Mouse (Mus musculus): ENCODE measurements at regions not wholly inside any gene's neighbourhood (a gene's known extent, or its start where the extent isn't known, plus 50 kb on each side); places are given as distances from the start of the nearest gene placed in this dataset.

DNA sequence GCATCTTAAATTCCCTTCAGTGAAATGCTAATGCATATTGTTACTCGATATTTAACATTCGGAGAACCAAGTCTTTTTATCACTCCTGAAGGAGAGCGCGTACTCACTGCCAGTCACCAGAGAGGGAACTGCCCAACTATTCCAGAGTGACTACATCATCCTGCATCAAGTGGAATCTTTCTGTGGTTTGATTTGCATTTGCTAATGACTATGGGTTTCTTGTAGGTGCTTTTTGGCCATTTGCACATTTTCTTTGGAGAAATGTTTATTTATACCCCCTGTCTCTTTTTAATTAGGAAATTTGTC is 249.3 kb upstream of the Rnaseh2b start:
- Histone ChIP-seq H3K27me3 (replicated peaks; ENCODE audit: low read depth, poor library complexity, severe bottlenecking) (no peaks in the 10 kb centered on the region), H3K36me3 (replicated peaks) (no peaks in the 10 kb centered on the region), H3K4me3 (no peak overlapping the region), H3K27ac (replicated peaks) (no peak overlapping the region), H3K4me1 (no peaks in the 10 kb centered on the region), H3K9me3 (peaks cover 3% of the 10 kb centered on the region; the same call in 1 of the 2 replicates)
- no peak for DNase-seq (ENCODE audit: low spot score)
- 90% methylated on average over 4 of the region's 4 CpGs for WGBS

DNA sequence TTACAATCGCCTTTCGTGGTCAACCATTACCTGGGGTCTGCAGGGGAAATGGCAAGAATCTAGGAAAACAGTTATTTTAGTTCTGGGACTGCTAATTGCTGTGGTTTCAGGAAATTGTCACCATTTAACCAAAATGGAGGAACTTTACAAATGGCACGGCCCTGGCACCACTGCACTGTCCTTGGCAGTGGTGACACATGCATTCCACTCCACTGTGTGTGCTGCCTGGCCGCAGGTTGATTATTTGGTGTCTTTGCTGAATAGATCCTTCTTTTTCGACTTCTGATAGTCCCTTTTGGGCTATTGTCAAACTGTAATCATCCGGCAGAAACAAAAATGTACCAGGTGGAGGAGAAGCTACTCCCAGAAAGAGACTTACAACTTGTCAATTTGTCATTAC is 241.4 kb upstream of the Rnaseh2b start:
- Histone ChIP-seq H3K9me3 (no peaks in the 10 kb centered on the region), H3K27me3 (replicated peaks; ENCODE audit: low read depth, poor library complexity, severe bottlenecking) (no peaks in the 10 kb centered on the region), H3K4me3 (no peak overlapping the region), H3K27ac (replicated peaks) (no peak overlapping the region), H3K36me3 (replicated peaks) (no peaks in the 10 kb centered on the region), H3K4me1 (no peaks in the 10 kb centered on the region)
- 92% methylated on average over 6 of the region's 6 CpGs for WGBS
- no peak for DNase-seq (ENCODE audit: low spot score)

DNA sequence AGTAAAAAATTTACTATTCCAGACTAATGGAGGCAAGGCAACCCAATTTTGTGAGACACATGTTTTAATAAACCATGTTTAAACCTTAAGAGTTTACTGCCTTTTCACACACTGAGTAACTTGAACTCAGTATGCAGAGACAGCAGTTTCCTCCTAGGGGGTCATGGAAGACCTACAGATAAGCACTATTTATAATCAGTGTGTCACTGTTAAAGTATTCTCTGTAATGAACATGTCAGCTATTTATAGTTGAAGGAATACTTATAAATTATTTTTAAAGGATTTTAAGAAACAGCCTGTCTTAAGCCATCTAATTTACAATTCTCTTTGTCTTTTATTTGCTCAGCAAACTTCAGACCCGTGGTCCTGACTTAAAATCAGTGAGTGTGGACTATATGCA is 240.5 kb upstream of the Rnaseh2b start:
- H3K9me3 ChIP-seq = no peaks in the 10 kb centered on the region
- H3K27ac ChIP-seq (replicated peaks) = no peak overlapping the region
- H3K27me3 ChIP-seq (replicated peaks; ENCODE audit: low read depth, poor library complexity, severe bottlenecking) = no peaks in the 10 kb centered on the region
- H3K4me3 ChIP-seq = no peak overlapping the region
- no peaks in the 10 kb centered on the region for H3K36me3 ChIP-seq (replicated peaks)
- no peak for DNase-seq (ENCODE audit: low spot score)
- peaks cover under 1% of the 10 kb centered on the region; the same call in 1 of the 2 replicates for H3K4me1 ChIP-seq
- 67% methylated on average over 1 of the region's 1 CpGs for WGBS

DNA sequence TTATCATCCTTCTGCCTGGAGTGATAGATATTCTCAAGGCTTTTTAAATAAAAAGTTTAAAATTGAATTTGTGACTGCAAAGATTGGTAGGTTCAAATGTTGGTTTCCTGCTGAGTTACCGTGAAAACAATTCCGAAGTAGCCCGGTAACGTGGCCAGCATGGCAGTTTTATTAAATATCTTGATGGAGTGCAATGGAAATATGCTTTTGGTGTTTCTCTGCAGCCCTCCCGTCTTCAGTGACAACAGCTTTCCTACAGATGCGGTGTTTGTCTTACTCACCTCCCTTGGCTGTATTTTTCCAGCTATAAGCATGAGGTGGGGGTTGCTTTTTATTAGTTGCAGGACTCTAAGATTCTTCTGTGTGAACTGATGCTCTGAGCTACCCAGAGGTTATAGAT is 239.4 kb upstream of the Rnaseh2b start:
- Histone ChIP-seq H3K27ac (replicated peaks) (no peak overlapping the region), H3K9me3 (no peaks in the 10 kb centered on the region), H3K36me3 (replicated peaks) (no peaks in the 10 kb centered on the region), H3K27me3 (replicated peaks; ENCODE audit: low read depth, poor library complexity, severe bottlenecking) (no peaks in the 10 kb centered on the region), H3K4me1 (peaks cover 6% of the 10 kb centered on the region; the same call in 1 of the 2 replicates), H3K4me3 (no peak overlapping the region)
- DNase-seq (ENCODE audit: low spot score) = no peak
- 86% methylated on average over 6 of the region's 6 CpGs for WGBS

DNA sequence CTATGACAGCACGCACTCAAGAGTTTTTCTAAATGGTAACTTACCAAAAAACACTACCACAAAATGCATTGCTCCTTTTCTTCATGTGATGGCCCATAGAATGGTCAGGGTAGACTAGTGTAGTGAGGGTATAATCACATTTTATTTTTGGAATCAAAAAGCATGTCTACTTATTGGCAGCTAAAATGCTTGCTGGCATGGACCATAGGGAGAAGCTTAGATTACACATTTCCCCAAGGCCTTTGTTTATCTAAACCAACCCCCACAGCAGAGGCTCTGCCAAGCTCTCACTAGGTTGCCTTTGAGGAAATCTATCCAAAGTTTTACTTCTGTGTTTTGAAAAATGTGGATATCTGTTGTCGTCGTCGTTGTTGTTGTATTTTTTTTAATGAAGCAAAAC is 235.3 kb upstream of the Rnaseh2b start:
- Histone ChIP-seq H3K4me3 (no peak overlapping the region), H3K4me1 (peaks cover 6% of the 10 kb centered on the region; the same call in 1 of the 2 replicates), H3K36me3 (replicated peaks) (no peaks in the 10 kb centered on the region), H3K27me3 (replicated peaks; ENCODE audit: low read depth, poor library complexity, severe bottlenecking) (no peaks in the 10 kb centered on the region), H3K9me3 (no peaks in the 10 kb centered on the region), H3K27ac (replicated peaks) (no peak overlapping the region)
- DNase-seq (ENCODE audit: low spot score) = no peak
- WGBS = 79% methylated on average over 4 of the region's 4 CpGs

DNA sequence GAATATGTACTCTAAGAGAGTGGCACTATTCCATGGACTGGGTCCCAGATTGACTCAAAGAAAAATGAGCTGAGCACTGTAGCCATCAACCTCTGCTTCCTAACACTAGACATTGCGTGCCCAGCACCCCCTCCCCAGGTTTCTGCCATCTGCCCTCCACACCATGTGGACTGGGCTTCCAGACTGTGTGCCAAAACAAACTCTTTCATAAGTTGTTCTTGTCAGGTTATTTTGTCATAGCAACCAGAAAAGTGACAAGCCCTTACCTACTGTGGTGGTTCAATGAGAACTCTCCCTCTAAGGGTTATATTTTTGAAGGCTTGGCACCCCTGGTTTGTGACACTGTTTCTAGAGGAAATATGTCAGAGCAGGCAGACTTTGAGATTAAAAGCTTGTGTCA is 234.3 kb upstream of the Rnaseh2b start:
- Histone ChIP-seq H3K36me3 (replicated peaks) (no peaks in the 10 kb centered on the region), H3K27ac (replicated peaks) (no peak overlapping the region), H3K4me1 (peaks cover 7% of the 10 kb centered on the region; the same call in 1 of the 2 replicates), H3K4me3 (no peak overlapping the region), H3K9me3 (no peaks in the 10 kb centered on the region), H3K27me3 (replicated peaks; ENCODE audit: low read depth, poor library complexity, severe bottlenecking) (no peaks in the 10 kb centered on the region)
- DNase-seq (ENCODE audit: low spot score) = no peak
- 95% methylated on average over 1 of the region's 1 CpGs for WGBS

DNA sequence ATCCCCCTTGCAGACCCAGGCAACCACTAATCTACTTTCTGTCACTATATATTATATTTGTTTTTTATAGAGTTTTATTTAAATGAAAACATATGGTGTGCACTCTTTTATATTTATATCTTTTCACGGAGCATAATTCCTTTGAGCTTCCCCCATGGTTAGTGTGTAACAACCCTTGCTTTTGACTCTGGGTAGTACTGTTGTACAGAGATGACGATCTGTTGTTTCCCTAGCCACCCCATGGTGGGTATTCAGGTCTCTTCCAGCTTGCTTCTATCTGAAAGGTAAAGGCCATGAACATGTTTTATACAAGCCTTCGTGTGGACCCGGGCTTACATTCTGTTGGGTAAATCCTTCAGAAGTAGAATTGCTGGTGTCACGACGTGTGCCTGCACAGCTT is 221.2 kb upstream of the Rnaseh2b start:
- 86% methylated on average over 6 of the region's 6 CpGs for WGBS
- Histone ChIP-seq H3K27ac (replicated peaks) (no peak overlapping the region), H3K4me3 (no peak overlapping the region), H3K27me3 (replicated peaks; ENCODE audit: low read depth, poor library complexity, severe bottlenecking) (no peaks in the 10 kb centered on the region), H3K9me3 (no peaks in the 10 kb centered on the region), H3K36me3 (replicated peaks) (no peaks in the 10 kb centered on the region), H3K4me1 (no peaks in the 10 kb centered on the region)
- DNase-seq (ENCODE audit: low spot score) = no peak

DNA sequence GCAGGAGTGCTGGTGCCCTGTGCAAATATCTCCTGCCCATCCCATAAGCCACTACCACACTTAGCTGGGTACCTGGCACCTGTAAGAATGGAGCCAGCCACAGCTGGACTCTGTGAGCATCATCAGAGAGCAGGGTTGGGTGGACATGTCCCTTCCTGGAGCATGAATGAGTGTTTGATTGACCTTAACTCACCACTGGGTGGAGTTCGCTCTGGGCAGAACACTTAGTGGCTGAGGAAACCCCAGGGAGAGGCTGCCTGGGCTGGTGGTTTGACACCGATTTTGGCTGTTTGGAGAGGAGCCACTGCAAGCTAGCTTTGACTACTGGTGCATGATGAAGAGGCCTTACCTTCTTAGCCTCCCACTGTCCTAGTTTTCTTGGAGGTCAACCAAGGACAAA is 208.3 kb upstream of the Rnaseh2b start:
- 67% methylated on average over 2 of the region's 2 CpGs for WGBS
- H3K27me3 ChIP-seq (replicated peaks; ENCODE audit: low read depth, poor library complexity, severe bottlenecking) = no peaks in the 10 kb centered on the region
- peaks cover 20% of the 10 kb centered on the region for H3K4me1 ChIP-seq
- DNase-seq (ENCODE audit: low spot score) = no peak
- no peak overlapping the region for H3K4me3 ChIP-seq
- no peaks in the 10 kb centered on the region for H3K9me3 ChIP-seq
- no peak overlapping the region for H3K27ac ChIP-seq (replicated peaks)
- no peaks in the 10 kb centered on the region for H3K36me3 ChIP-seq (replicated peaks)

DNA sequence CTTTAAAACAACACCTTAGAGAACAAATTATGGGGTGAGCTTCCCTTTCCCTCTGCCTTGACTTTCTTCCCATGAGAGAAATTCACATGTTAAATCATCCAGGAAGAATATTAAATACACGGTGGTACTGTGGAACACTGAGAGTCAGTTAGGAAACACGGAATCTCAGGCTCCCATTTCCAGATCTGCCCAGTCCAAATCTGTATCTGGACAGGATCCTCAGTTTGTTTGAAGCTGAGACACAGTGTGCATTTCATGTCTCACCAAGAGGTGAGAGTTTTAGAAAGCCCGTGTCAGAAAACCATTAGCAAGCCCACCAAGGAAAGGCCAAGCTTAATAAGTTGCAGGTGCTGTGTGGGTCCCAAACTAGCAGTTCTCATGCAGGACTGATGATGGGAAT is 204.2 kb upstream of the Rnaseh2b start:
- no peaks in the 10 kb centered on the region for H3K27me3 ChIP-seq (replicated peaks; ENCODE audit: low read depth, poor library complexity, severe bottlenecking)
- 72% methylated on average over 3 of the region's 3 CpGs for WGBS
- H3K36me3 ChIP-seq (replicated peaks) = no peaks in the 10 kb centered on the region
- no peak for DNase-seq (ENCODE audit: low spot score)
- peaks cover 20% of the 10 kb centered on the region for H3K4me1 ChIP-seq
- no peak overlapping the region for H3K4me3 ChIP-seq
- H3K9me3 ChIP-seq = no peaks in the 10 kb centered on the region
- H3K27ac ChIP-seq (replicated peaks) = no peak overlapping the region

DNA sequence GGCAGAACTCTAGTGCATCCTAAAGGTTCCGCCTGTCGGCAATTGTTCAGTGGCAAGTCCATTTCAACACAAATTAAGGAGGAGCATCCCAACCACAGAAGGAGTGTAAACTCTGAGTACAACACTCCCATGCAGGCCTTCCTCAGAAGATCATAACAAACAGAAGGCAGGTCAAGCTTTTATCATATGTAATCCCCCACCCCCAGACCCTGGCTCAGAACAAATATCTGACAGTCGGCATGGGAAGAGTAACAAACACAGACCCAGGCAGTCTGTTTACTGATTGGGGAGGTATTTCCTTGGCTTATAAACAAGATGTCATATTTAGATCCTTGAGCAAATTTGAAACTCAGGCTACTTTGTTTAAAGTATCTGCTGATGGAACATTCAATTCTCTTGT is 174.9 kb upstream of the Rnaseh2b start:
- H3K27ac ChIP-seq (replicated peaks) = no peak overlapping the region
- WGBS = 91% methylated on average over 3 of the region's 3 CpGs
- H3K36me3 ChIP-seq (replicated peaks) = no peaks in the 10 kb centered on the region
- H3K4me3 ChIP-seq = no peak overlapping the region
- no peak for DNase-seq (ENCODE audit: low spot score)
- no peaks in the 10 kb centered on the region for H3K4me1 ChIP-seq
- H3K27me3 ChIP-seq (replicated peaks; ENCODE audit: low read depth, poor library complexity, severe bottlenecking) = no peaks in the 10 kb centered on the region
- H3K9me3 ChIP-seq = no peaks in the 10 kb centered on the region

DNA sequence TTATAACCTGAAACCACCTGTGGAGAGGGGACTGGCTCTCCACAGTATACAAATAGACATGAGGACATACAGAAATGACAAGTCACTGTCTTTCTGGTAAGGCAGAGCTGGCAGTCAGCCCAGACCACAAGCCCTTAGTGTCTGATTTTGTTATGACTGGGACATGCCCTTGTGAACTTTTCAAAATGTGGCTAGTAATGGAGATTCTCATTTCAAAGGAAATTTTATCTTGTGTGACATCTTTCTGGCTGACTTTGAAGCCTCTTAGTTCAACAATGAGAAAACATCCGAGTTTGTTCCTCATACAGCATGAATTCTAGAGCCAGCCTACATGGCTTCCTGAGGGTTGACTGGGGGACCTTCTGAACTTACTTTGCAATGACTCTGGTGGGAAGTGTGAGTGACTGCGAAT is 173.8 kb upstream of the Rnaseh2b start:
- Histone ChIP-seq H3K36me3 (replicated peaks) (no peaks in the 10 kb centered on the region), H3K27ac (replicated peaks) (no peak overlapping the region), H3K27me3 (replicated peaks; ENCODE audit: low read depth, poor library complexity, severe bottlenecking) (no peaks in the 10 kb centered on the region), H3K9me3 (no peaks in the 10 kb centered on the region), H3K4me3 (no peak overlapping the region), H3K4me1 (0 out of 2 replicates have a peak, but pooled peaks cover 7% of the 10 kb centered on the region)
- DNase-seq (ENCODE audit: low spot score) = no peak
- 59% methylated on average over 2 of the region's 2 CpGs for WGBS

DNA sequence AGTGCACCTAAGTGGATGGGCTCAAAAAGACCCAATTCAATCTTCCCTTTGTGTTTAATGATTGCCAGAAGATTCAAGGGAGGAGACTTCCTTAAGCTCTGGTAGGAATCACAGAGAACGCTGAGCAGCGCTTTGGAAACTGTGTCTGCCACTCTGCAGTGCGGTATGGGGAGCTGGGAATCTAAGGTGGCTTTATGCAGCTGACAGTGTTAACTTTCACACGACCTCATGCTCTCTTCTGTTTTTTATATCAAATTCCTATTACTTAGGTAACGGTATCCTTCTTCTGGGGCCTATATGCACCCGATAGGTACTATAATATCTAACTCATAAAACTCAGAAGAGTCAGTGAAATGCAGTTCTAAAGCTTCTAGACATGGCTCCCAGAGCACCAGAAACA is 163.5 kb upstream of the Rnaseh2b start:
- H3K9me3 ChIP-seq = no peaks in the 10 kb centered on the region
- no peak overlapping the region for H3K27ac ChIP-seq (replicated peaks)
- WGBS = 89% methylated on average over 6 of the region's 6 CpGs
- H3K36me3 ChIP-seq (replicated peaks) = no peaks in the 10 kb centered on the region
- no peaks in the 10 kb centered on the region for H3K27me3 ChIP-seq (replicated peaks; ENCODE audit: low read depth, poor library complexity, severe bottlenecking)
- peaks cover 9% of the 10 kb centered on the region; the same call in 1 of the 2 replicates for H3K4me1 ChIP-seq
- DNase-seq (ENCODE audit: low spot score) = no peak
- H3K4me3 ChIP-seq = no peak overlapping the region

DNA sequence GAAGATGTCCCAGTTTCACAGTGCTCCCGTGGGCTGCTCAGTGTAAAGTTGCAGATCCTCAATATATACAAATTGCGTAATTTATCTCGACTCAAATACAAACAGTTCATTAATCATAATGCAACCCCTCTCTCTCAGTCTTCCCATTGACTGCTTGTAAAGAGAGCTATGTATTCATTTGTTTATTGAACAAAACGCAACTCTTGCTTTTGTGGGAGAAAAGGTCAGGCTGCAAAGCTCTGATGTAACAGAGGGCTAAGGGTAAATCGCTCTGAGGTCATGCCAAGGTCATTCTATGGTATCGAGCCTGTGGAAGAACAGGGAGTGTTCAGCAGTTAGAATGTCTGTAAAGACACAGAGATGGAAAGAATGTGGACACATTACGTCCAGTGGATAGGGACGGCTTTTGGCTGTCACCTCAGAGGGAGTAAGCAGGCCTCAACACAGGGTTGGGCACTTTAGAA is 160.0 kb upstream of the Rnaseh2b start:
- WGBS = 72% methylated on average over 8 of the region's 8 CpGs
- H3K4me1 ChIP-seq = 0 out of 2 replicates have a peak, but pooled peaks cover 3% of the 10 kb centered on the region
- no peak overlapping the region for H3K4me3 ChIP-seq
- H3K27me3 ChIP-seq (replicated peaks; ENCODE audit: low read depth, poor library complexity, severe bottlenecking) = no peaks in the 10 kb centered on the region
- no peak overlapping the region for H3K27ac ChIP-seq (replicated peaks)
- no peaks in the 10 kb centered on the region for H3K36me3 ChIP-seq (replicated peaks)
- peaks cover 8% of the 10 kb centered on the region for H3K9me3 ChIP-seq
- no peak for DNase-seq (ENCODE audit: low spot score)

DNA sequence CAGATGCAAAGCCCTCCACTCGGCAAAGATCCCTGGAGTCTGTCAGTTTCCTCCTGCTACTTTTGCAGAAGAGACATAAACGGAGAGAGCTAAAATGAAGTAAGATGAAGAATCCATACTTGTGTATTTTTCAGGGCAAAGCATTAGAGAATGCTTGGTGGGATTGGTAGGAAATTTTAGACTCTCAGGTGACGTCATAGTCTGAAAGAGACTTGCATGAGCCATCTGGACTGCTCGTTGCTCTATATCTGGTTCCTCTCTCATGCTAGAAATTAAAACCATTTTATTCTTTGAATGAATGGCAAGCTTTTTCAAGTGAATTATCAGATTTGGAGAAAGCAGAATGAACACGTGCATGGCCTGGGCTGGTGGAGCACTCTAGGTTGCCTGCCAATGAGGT is 154.4 kb upstream of the Rnaseh2b start:
- Histone ChIP-seq H3K36me3 (replicated peaks) (no peaks in the 10 kb centered on the region), H3K27me3 (replicated peaks; ENCODE audit: low read depth, poor library complexity, severe bottlenecking) (no peaks in the 10 kb centered on the region), H3K9me3 (peaks cover 8% of the 10 kb centered on the region), H3K4me3 (no peak overlapping the region), H3K4me1 (no peaks in the 10 kb centered on the region), H3K27ac (replicated peaks) (no peak overlapping the region)
- 75% methylated on average over 5 of the region's 5 CpGs for WGBS
- DNase-seq (ENCODE audit: low spot score) = no peak
